Mouse (Mus musculus) common myeloid progenitor, adult 5-6 weeks (primary cell): ENCODE results near the gene Esf1. TPM values are rescaled to one million over a fixed set of nuclear protein-coding genes. Genes with fewer than 3 reads are reported as not detected.
A peak's percentile ranks its signal among the peaks of the same experiment; 100 is the strongest.
"Not testable (repeated sequence)": the region's sequence is repeated elsewhere in the genome, so short reads cannot be mapped to it uniquely, and the experiment has no call there.

Experiments used
- ATAC-seq: replicated peaks from 2 replicates; pipeline ENCODE4 v1.8.0; 2016; ENCODE audit warnings: low read depth, mild to moderate bottlenecking, moderate TSS enrichment, inconsistent platforms; ENCODE audit not compliant: poor library complexity, severe bottlenecking
- total RNA-seq: library from RNA; stranded (forward); fragments of 200-1000, 187-1606 nt; gene quantifications from 2 replicates; pipeline ENCODE4 v1.2.3, GENCODE M21; 2017

The Esf1 gene
- total RNA-seq, result 97.0 and 119 TPM in 2 replicates

DNA sequence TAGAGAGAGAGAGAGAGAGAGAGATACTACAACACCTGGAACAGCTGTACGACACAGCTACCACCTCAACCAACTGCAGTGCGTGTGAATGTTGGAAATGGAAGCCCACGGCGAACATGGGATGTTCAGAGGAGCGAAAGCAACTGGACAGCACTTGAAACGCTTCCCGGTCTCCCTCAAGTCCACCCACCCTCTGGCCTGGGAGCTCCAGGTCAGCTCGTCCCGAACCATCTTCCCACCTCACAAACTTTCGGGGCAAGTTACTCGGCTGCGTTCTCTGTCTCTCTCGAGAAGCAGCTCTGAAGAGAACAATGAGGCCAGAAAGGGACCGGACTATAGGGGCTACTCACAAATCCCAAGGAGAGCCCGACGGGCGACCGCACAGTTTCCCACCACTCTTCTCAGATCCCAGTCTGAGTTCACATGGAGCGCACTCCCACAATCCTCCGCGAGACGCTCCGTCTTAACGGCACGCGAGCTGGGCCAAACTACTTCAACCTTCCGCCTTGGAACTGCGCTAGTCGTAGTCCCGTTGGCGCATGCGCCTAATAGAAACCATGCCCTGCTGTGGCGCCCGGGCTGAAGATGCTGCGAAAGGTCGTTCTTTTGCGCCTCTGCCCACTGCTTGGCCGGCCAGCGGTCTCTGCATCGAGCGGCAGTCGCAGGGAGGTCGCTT, at the start of gene Esf1, which contains the start of gene Ndufaf5:
Esf1 (minus strand) TSS at position 438 of the 676 bp plus-strand sequence.
Ndufaf5 (plus strand) TSS at position 523 of the 676 bp plus-strand sequence.
- ATAC-seq, result peak; percentile 98

DNA sequence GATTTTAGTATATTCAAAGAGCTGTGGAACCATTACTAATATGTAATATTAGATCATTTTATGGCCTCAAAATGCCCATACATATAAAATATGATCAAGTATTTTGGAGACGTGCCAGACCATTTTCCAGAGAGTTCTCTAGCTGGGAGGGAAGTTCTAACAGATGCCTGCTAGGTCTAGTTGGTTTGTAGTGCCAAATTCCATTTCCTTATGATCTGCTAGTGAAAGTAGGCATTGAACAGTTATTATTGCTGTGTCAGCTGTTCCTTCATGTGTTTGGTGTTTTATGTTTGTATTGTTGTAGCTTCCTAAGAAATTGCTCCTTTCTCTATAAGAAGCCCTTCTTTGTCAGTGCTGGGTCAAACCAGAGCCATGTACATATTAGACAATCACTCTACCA, 45.6 kb upstream of the Esf1 start:
- no peak for ATAC-seq

DNA sequence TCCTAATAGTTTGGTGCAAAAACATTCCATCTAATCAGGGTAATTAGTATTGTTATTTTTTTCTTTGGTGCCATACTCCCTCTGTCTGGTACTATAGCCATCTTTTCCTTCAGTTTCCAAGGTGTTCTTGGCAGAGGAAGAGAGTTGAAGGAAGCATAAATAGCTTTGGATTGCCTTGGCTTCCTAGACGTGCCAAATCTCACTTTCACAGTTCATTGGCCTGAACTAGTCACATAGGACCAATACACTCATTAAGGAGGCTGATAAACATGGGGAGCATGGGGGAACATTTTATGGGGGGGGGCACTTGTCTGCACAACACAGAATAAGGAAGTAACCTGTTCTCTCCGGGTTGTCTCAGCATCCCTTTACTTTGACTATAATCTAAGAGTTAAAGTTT, 45.1 kb upstream of the Esf1 start:
- ATAC-seq, result no peak

DNA sequence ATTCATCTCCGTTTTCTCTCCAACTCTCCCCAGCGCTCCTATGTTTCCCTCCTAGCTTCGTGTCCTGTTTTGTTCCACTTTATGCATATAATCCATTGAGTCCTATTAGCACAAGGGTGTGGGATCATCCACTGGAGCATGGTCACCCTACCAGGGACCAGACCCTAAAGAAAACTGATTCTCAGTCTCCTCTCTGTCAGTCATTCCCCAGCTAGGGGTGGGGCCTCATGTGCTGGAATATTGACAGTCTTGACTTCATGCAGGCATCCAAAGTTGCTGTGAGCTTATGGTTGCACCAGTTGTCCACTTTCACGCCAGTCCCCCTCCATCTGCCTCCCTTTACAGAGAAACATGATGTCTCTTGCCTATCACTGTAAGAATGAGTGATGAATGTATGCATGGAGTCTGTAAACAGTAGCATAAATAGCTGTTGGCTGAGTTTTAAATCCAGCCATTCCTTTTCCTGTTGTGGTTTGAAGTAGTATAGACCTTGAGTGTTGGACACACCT, 44.2 kb upstream of the Esf1 start:
- no peak for ATAC-seq

DNA sequence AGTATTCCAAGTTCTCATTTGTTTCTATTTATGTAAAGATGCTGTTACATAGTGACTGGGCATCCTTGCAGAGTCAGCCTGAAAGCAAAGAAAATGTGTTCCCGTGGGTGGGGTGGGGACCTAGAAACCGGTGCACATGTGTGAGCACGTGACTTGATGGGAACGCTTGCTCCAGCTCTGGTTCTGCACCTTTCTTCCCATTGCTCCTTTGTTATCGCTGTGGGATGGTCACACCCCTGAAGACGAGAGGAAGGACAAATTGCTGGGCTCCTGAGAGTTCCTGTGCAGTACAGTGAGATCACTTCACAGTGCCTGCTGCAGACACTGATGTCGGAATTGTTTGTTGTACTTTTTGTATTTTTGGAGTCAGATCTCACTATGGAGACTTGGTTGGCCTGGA, 33.4 kb upstream of the Esf1 start:
- no peak for ATAC-seq

DNA sequence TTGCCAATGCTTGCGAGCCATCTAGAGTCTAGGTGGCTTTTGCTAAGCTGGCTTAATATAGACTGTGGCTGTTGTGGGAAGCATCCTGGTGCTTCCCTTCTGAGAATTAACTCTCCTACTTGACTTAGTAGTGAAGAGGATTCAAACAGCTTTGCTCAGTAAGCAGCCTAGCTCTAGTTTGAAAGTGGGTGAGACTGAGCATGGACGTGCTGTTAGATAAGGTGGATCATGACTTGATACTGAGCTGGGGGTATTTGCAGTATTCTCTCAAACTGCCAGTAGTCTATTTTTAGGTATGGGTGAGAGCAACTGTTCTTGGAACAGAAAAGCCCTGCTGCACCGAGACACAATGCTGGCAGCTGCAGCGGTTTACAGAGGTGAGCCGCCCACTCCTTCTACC, 32.2 kb upstream of the Esf1 start:
- 0 out of 2 replicates have a peak, but pooled peaks have one; percentile 18 for ATAC-seq

DNA sequence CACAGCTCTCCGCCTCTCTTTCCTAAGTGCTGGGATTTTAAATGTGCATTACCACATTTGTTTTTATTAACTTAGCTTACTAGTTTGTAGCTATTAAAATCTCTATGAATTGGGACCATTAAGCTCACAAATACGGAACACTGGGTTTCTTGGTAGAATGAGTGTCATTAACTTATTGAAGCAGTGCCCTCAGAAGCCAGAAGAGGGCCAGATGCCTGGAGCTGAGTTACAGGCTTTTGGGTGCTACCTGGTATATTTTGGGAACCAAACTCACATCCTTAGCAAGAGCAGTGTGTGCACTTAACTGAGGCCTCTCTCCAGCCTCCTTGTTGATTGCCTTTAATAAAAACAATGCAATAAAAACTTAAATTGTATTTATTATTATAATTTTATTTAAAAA, 30.3 kb upstream of the Esf1 start:
- ATAC-seq, result 0 out of 2 replicates have a peak, but pooled peaks have one; percentile 45

DNA sequence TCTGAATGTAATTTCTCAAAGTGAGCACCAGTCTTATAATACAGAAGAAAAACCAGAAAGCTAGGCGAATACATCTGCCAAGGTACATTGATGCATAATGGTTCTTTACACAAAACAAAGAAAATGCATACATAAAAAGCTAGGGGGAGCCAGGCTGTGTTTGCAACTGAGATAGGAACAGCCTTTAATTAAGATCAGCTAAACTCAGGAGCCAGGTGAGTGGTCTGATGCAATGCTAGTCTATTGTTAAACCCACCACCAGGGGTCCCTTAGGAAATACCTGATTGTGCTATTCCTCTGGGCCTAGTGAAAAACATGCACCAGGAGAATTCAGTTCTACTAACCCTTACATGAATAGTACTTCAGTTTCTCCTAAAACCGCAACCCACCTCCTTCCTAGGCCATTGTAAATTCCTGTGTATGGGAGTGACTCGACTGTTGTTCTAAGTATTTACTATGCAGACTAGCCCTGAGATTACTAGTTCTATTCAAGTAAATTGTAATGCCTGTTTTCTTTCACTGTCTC, 15.4 kb upstream of the Esf1 start:
- ATAC-seq, result not testable (repeated sequence)

DNA sequence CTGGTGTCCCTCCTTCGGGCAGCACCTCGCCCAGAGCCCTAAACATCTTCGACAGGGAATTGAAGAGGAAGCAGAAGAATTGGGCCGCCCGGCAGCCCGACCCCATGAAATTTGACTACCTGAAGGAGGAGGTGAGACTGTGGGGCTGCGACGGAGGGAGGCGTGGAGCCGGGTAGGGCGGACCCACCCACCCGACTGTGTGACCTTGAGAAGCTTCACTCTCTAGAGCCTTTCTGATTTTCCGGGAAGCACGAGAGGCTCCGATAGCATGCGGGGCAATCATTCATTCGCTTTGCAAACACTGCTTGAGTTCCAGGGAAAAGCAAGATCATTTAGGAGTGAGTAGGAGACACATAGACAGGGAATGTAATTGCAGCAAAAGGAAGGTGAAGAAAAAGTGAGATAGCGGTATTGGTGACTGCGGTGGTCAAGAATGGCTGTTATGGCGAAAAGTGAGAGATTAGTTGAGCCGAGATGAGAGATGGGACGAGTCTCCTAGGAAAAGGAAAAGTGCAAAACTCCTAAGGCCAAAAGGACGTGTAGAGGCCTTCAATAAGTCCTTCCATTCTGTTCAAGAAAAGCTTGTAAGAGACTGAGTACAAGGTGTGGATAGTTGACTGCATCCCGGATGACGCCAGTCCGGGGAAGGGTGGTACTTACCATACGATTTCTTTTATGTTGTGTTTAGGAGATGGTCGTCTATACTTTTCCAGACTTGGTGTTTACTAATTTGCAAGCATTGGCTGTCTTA, 614 bp upstream of the Esf1 start:
- ATAC-seq, result peak; percentile 75

DNA sequence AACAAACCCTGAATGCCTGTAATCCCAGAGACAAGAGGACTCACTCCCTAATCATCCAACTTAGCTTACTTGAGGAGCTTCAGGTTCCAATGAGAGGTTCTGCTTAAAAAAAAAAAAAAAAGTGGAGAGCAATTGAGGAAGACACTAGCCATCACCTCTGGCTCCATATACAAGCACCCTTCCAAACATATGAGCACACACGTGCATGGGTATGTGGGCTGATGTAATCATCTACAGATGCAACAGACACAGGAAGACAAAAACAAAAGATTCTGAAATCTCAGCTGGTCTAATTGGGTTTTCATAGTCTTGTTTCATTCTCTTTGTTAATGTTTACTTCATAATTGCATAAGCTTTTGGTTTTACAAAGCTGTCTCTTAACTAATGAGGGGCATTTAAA, 1.3 kb downstream of the Esf1 start:
- ATAC-seq, result no peak

DNA sequence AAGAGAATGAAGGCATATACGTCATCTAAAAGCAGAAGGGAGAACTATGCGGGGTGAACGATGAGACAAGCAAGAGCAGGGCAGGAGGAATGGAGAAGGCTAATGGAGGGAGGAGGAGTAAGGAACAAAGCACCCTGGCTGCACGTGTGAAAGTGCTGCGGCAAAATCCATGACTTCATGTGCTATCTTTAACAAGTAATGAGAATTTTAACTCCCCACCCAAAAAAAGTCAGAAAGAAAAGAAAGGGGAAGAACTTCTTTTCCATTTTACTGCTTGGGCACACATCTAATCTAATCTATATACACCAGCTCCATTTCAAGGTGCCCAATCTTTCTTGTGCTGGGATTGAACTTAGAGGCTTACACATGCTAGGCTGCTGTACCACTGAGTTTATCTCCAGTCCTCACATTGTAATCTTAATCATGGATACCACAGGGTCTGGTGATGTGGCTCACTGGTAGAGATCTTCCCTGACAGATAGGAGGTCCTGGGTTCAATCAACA, 7.0 kb downstream of the Esf1 start:
- peak; percentile 92 for ATAC-seq

DNA sequence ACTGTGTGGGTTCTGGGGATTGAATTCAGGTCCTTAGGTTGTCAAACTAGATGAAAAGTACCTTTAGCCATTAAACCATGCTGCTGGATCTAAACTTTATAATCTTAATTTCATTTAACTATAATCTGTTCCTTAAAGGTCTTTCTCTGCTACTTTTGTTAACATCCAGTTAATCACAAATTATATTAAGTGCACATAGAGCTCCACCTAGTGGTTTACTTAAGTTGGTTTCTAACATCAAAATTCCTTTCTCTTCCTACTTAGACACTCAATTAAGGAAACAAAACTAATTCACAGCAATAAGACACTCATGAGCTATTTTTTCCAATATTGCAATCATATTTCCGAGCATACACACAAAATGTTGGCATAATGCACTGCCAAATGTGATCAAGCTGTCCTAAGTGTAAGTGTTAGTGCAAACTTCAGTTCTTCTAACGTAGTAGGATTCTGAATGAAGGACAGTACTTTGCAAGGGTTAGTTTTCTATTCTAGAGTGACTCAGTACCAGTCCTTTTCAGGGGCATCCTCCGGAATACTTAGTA, 11.1 kb downstream of the Esf1 start:
- ATAC-seq, result peak; percentile 42; the same call in 1 of the 2 replicates

DNA sequence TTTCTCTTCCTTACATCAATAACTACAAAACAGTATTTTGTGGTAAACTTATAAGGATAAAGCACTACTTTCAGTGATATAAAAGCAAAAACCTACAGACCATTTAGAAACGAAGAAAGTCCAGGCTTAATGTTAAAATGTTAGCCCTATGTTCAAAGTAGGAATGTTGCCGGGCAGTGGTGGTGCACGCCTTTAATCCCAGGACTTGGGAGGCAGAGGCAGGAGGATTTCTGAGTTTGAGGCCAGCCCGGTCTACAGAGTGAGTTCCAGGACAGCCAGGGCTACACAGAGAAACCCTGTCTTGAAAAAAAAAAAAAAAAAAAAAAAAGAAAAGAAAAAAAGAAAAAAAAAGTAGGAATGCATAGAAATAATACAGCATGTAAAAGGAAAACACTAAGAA, 18.6 kb downstream of the Esf1 start, which contains the start of gene Gm17374:
Gm17374 (plus strand) TSS at position 301 of the 400 bp plus-strand sequence.
- ATAC-seq, result not testable (repeated sequence)

DNA sequence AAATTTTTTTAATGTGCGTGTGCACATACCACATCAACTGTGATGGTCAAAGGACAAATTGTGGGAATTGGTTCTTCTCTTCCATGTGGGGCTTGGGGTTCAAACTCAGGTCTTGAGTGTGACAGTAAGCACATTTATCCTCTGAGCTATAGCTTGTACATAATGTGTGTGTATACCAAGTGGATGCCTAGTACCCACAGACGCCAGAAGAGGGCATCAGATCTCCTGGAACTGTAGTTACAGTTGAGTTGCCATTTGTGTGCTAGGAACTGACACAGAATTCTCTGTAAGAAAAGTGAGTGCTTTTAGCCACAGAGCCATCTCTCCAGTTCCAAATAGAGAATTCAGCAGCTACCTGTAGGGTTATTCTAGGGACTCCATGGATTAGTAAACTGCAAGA, 44.8 kb downstream of the Esf1 start:
- ATAC-seq, result no peak

DNA sequence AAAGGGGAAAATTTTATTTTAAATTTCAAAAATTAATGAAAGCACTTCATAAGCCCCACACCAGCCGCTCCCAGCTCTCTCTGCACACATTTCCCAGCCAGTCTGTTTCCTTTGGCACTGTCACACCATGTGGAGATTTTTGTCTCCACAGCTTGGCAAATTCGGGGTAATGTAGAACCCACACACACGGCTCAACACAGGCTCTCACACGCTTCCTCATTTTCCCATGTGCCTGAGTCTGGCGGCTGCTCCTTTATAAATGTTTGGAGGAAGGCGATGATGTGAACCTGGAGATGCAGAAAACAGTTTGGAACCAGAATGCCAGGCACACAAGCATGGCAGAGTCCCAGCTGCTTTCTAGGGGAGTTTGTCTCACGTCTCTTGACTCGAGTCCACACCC, 56.5 kb downstream of the Esf1 start:
- no peak for ATAC-seq

DNA sequence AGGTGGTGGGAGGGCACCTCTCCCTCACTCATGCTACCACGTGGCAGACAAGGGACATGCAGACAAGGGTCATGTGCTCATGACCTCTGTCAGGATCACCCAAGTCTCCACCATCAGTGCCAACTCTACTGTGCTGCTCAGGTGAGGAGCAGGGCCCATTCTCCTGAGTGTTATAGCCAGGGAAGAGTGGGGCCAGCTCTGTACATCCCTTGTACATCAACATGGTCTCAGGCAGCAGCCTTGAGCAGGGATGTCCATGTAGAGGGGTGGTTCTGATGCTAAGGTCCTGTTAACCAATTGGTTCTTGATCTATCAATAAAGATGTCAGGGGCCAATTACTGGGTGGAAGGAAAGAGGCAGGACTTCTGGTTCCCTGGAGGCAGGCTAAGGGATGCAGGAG, 61.4 kb downstream of the Esf1 start:
- ATAC-seq, result no peak

DNA sequence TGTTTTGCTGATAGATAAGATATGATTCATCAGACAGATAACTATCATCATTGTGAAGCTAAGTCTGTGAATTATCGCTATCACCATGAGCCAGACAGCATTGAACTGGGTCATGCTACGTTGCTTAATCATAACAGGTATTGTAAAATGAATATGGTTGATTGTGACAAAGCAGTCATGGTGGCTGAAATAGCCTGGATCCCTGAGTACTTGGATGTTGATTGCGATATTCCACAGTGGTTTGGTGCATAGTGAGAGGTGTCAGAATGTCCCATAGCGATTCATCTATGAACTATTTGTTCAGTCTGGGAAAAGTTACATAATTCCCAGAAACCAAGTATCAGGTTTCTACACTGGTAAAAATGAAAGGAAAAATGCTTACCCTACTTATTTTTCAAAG, 62.7 kb downstream of the Esf1 start:
- no peak for ATAC-seq

DNA sequence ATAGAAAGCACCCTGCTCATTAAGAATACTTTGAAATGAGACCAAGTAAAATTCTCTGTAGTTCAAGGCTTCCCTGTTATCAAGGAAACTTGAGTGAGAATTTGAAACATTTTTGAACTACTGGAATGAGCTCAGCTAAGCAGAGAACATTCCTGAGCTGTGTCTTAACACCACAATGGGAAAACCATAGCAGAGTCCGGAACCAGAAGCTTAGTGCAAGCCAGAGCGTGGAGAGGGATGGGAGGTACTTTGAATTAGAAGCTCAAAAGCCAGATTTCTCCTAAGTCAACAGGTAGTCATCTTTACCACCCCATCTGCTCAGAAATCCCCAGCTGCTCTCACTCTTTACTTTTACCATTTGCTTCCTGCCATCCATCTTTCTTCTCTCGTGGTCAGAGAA, 65.4 kb downstream of the Esf1 start:
- ATAC-seq, result no peak

DNA sequence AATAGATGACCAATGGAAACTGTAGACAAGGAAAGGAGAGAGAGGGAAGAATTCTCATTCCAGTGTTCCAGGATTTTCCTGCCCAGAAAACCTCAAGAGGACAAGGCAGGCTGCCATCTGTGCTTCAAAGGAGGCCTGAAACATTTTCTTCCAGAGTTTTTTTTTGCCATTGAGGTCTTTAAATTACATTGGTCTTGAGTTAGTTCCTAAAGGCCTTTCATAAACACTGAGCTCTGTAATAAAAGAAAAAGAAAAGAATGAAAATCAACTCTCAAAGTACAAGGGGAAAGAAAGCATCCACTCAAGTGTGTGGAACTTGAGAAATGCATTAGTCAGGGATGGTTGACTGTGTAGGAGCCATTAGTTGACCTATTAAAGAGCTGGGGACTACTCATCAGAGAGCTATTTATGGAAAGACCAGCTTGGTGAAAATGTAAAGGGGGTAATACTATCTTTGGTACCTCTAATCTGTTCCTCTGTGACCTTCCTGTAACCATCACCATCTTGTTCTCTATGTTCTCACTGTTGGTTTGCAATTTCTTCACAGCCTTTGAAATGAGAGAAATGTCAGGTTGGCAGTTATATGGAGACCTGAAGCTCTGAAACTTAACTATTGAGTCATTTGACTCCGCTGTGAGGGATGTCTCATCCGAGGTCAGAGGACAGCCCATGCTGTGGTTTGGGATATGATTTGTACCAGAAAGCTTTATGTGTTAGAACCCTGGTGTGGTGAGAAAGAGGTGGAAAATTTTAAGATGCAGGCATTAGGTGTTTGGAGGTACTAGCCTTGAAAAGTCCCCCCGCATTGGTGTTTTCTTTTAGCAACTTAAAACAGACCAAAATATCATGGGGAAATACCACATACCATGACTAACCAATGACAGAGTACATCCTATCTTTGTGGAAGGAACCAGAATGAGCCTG, 69.6 kb downstream of the Esf1 start:
- ATAC-seq, result no peak
